Mouse (Mus musculus) limb, embryonic 12.5 days (tissue): ENCODE data around the gene Gramd4. TPM values are rescaled to one million over a fixed set of nuclear protein-coding genes. Genes with fewer than 3 reads are reported as not detected.

Source experiments
- ATAC-seq: fragments of 200-750 bp; cut with Nextera tagmentation; 2 replicates; pipeline ENCODE4 v1.8.0; 2017; ENCODE audit warnings: low read depth, moderate TSS enrichment; ENCODE audit not compliant: insufficient number of reproducible peaks, insufficient read depth, low FRiP score, low TSS enrichment
- H3K27ac ChIP-seq: fragments of 300-500 bp; sonication (generic); 2 replicates; pipeline ENCODE4 v1.5.1; 2016; ENCODE audit warnings: mild to moderate bottlenecking, moderate library complexity
- H3K27me3 ChIP-seq: fragments of 300-500 bp; sonication (generic); 2 replicates; pipeline ENCODE4 v1.6.1; 2016; ENCODE audit warnings: mild to moderate bottlenecking, moderate library complexity
- H3K36me3 ChIP-seq: fragments of 300-500 bp; sonication (generic); 2 replicates; pipeline ENCODE4 v1.6.1; 2016; ENCODE audit warnings: mild to moderate bottlenecking, moderate library complexity
- H3K4me1 ChIP-seq: fragments of 300-500 bp; sonication (generic); replicated peaks from 2 replicates; pipeline ENCODE4 v1.6.1; 2016
- H3K4me2 ChIP-seq: fragments of 300-500 bp; sonication (generic); 2 replicates; pipeline ENCODE4 v1.6.1; 2016; ENCODE audit warnings: mild to moderate bottlenecking, moderate library complexity
- H3K4me3 ChIP-seq: fragments of 300-500 bp; sonication (generic); replicated peaks from 2 replicates; pipeline ENCODE4 v1.5.1; 2016; ENCODE audit warnings: mild to moderate bottlenecking
- H3K9ac ChIP-seq: fragments of 300-500 bp; sonication (generic); replicated peaks from 2 replicates; pipeline ENCODE4 v1.6.1; 2016; ENCODE audit warnings: mild to moderate bottlenecking, moderate library complexity
- H3K9me3 ChIP-seq: fragments of 300-500 bp; sonication (generic); 2 replicates; pipeline ENCODE4 v1.6.1; 2016; ENCODE audit warnings: mild to moderate bottlenecking, moderate library complexity
- WGBS: fragments of 180-500 bp; shearing (Covaris S2); methylation state at CpG from one replicate; pipeline ENCODE4 v1.1.7; 2016; 5-methylcytosine and 5-hydroxymethylcytosine counted together
- polyA plus RNA-seq: library from polyadenylated mRNA; unstranded; fragments of >200 nt; fragmentation: Nextera tagmentation; extraction: Ambion mirVana; gene quantifications from 2 replicates; pipeline ENCODE4 v1.2.1, GENCODE M21; 2016

Gene Gramd4
- polyA plus RNA-seq, 1 experiment from 2014 or later: 19.2 TPM

GRCm38 (mm10) chr15:86081654-86082053 lies 24.2 kb downstream of the Gramd4 start:
- H3K27ac ChIP-seq: no peak overlapping the region
- H3K4me1 ChIP-seq: peaks cover 55% of the 10 kb centered on the region
- H3K9me3 ChIP-seq: no peaks in the 10 kb centered on the region
- no peaks in the 10 kb centered on the region for H3K36me3 ChIP-seq
- 74% methylated on average over 12 of the region's 12 CpGs for WGBS
- H3K9ac ChIP-seq: no peak overlapping the region
- H3K27me3 ChIP-seq: no peaks in the 10 kb centered on the region
- no peak overlapping the region for H3K4me3 ChIP-seq
- no peak overlapping the region for H3K4me2 ChIP-seq
- ATAC-seq: no peak

- no peaks in the 10 kb centered on the region for H3K27me3 ChIP-seq
- peaks cover 63% of the 10 kb centered on the region for H3K4me1 ChIP-seq
- H3K4me2 ChIP-seq: no peak overlapping the region
- no peak overlapping the region for H3K27ac ChIP-seq
- H3K9me3 ChIP-seq: no peaks in the 10 kb centered on the region
- H3K9ac ChIP-seq: no peak overlapping the region
- WGBS: 92% methylated on average over 11 of the region's 11 CpGs
- no peaks in the 10 kb centered on the region for H3K36me3 ChIP-seq
- no peak for ATAC-seq
- no peak overlapping the region for H3K4me3 ChIP-seq
These were observed 25.1 kb downstream of the Gramd4 start for GRCm38 (mm10) chr15:86082551-86082961.

GRCm38 (mm10) chr15:86083261-86083741 lies 25.8 kb downstream of the Gramd4 start:
- 48% methylated on average over 6 of the region's 6 CpGs for WGBS
- Histone ChIP-seq H3K27ac (no peak overlapping the region), H3K4me1 (peaks cover 69% of the 10 kb centered on the region)

GRCm38 (mm10) chr15:86085301-86086225 lies 28.1 kb downstream of the Gramd4 start:
- Histone ChIP-seq H3K4me2 (peak overlapping the region; percentile 17; the same call in 1 of the 2 replicates), H3K36me3 (no peaks in the 10 kb centered on the region), H3K4me1 (peaks cover 65% of the 10 kb centered on the region), H3K9me3 (no peaks in the 10 kb centered on the region), H3K4me3 (no peak overlapping the region), H3K9ac (no peak overlapping the region), H3K27me3 (no peaks in the 10 kb centered on the region), H3K27ac (peak overlapping the region; percentile 75)
- ATAC-seq: no peak
- 33% methylated on average over 17 of the region's 17 CpGs for WGBS

More at GRCm38 (mm10) chr15:86083261-86083741, 25.8 kb downstream of the Gramd4 start:
- no peak overlapping the region for H3K4me2 ChIP-seq
- no peak overlapping the region for H3K4me3 ChIP-seq
- H3K9ac ChIP-seq: no peak overlapping the region
- H3K27me3 ChIP-seq: no peaks in the 10 kb centered on the region
- H3K9me3 ChIP-seq: no peaks in the 10 kb centered on the region
- H3K36me3 ChIP-seq: no peaks in the 10 kb centered on the region
- ATAC-seq: no peak

- Histone ChIP-seq H3K27ac (peak overlapping the region; percentile 75), H3K4me3 (no peak overlapping the region), H3K9me3 (no peaks in the 10 kb centered on the region), H3K9ac (peak overlapping the region; percentile 23; the same call in 1 of the 2 replicates), H3K36me3 (no peaks in the 10 kb centered on the region), H3K4me1 (peaks cover 64% of the 10 kb centered on the region), H3K4me2 (no peak overlapping the region), H3K27me3 (no peaks in the 10 kb centered on the region)
- ATAC-seq: no peak
- WGBS: 71% methylated on average over 8 of the region's 8 CpGs
These were observed 28.8 kb downstream of the Gramd4 start for GRCm38 (mm10) chr15:86086291-86086706.

- Histone ChIP-seq H3K4me3 (no peak overlapping the region), H3K27me3 (no peaks in the 10 kb centered on the region), H3K9ac (no peak overlapping the region), H3K36me3 (peaks cover 10% of the 10 kb centered on the region; the same call in 1 of the 2 replicates), H3K4me2 (no peak overlapping the region), H3K4me1 (peaks cover 55% of the 10 kb centered on the region), H3K27ac (no peak overlapping the region), H3K9me3 (no peaks in the 10 kb centered on the region)
- ATAC-seq: no peak
- 65% methylated on average over 14 of the region's 14 CpGs for WGBS
These were observed 30.2 kb downstream of the Gramd4 start for GRCm38 (mm10) chr15:86087591-86088149.

- WGBS: 88% methylated on average over 11 of the region's 11 CpGs
- Histone ChIP-seq H3K4me2 (no peak overlapping the region), H3K27me3 (no peaks in the 10 kb centered on the region), H3K4me3 (no peak overlapping the region), H3K9me3 (no peaks in the 10 kb centered on the region), H3K9ac (no peak overlapping the region), H3K4me1 (peaks cover 49% of the 10 kb centered on the region), H3K27ac (no peak overlapping the region), H3K36me3 (peaks cover 14% of the 10 kb centered on the region; the same call in 1 of the 2 replicates)
- no peak for ATAC-seq
These were observed 30.8 kb downstream of the Gramd4 start for GRCm38 (mm10) chr15:86088266-86088790.

- Histone ChIP-seq H3K36me3 (peaks cover 16% of the 10 kb centered on the region; the same call in 1 of the 2 replicates), H3K9ac (no peak overlapping the region), H3K27me3 (no peaks in the 10 kb centered on the region), H3K27ac (no peak overlapping the region), H3K4me3 (no peak overlapping the region), H3K9me3 (no peaks in the 10 kb centered on the region), H3K4me2 (no peak overlapping the region), H3K4me1 (peaks cover 44% of the 10 kb centered on the region)
- ATAC-seq: no peak
- WGBS: 74% methylated on average over 13 of the region's 13 CpGs
These were observed 31.7 kb downstream of the Gramd4 start for GRCm38 (mm10) chr15:86089091-86089744.

GRCm38 (mm10) chr15:86089991-86090529 lies 32.6 kb downstream of the Gramd4 start:
- no peak for ATAC-seq
- Histone ChIP-seq H3K27me3 (no peaks in the 10 kb centered on the region), H3K36me3 (peaks cover 16% of the 10 kb centered on the region; the same call in 1 of the 2 replicates), H3K4me1 (peaks cover 39% of the 10 kb centered on the region), H3K4me2 (no peak overlapping the region), H3K9ac (no peak overlapping the region), H3K4me3 (no peak overlapping the region), H3K27ac (no peak overlapping the region), H3K9me3 (no peaks in the 10 kb centered on the region)
- WGBS: 50% methylated on average over 11 of the region's 11 CpGs

- Histone ChIP-seq H3K4me3 (no peak overlapping the region), H3K9me3 (no peaks in the 10 kb centered on the region), H3K4me2 (no peak overlapping the region), H3K27ac (no peak overlapping the region), H3K9ac (no peak overlapping the region), H3K27me3 (no peaks in the 10 kb centered on the region), H3K36me3 (peaks cover 16% of the 10 kb centered on the region; the same call in 1 of the 2 replicates), H3K4me1 (peaks cover 34% of the 10 kb centered on the region)
- WGBS: 86% methylated on average over 8 of the region's 8 CpGs
- ATAC-seq: no peak
These were observed 33.1 kb downstream of the Gramd4 start for GRCm38 (mm10) chr15:86090578-86090977.
